Mouse (Mus musculus) liver, embryonic 15.5 days (tissue): ENCODE results near the gene Adat1. TPM values are rescaled to one million over a fixed set of nuclear protein-coding genes. Genes with fewer than 3 reads are reported as not detected.

Experiments used
- ATAC-seq: fragments of 200-750 bp; cut with Nextera tagmentation; 2 replicates; pipeline ENCODE4 v1.8.0; 2017; ENCODE audit warnings: moderate number of reproducible peaks, mild to moderate bottlenecking, moderate library complexity; ENCODE audit not compliant: insufficient read depth
- H3K27ac ChIP-seq: fragments of 300-500 bp; sonication (generic); replicated peaks from 2 replicates; pipeline ENCODE4 v1.5.1; 2015; ENCODE audit warnings: mild to moderate bottlenecking, inconsistent platforms
- H3K27me3 ChIP-seq: fragments of 300-500 bp; sonication (generic); 2 replicates; pipeline ENCODE4 v1.6.1; 2015; ENCODE audit warnings: mild to moderate bottlenecking, inconsistent platforms
- H3K36me3 ChIP-seq: fragments of 300-500 bp; sonication (generic); replicated peaks from 2 replicates; pipeline ENCODE4 v1.6.1; 2015; ENCODE audit warnings: moderate library complexity, mild to moderate bottlenecking, inconsistent platforms
- H3K4me1 ChIP-seq: fragments of 300-500 bp; sonication (generic); replicated peaks from 2 replicates; pipeline ENCODE4 v1.6.1; 2015; ENCODE audit warnings: inconsistent platforms
- H3K4me2 ChIP-seq: fragments of 300-500 bp; sonication (generic); 2 replicates; pipeline ENCODE4 v1.6.1; 2015; ENCODE audit warnings: moderate library complexity, mild to moderate bottlenecking, inconsistent platforms
- H3K4me3 ChIP-seq: fragments of 300-500 bp; sonication (generic); replicated peaks from 2 replicates; pipeline ENCODE4 v1.5.1; 2015; ENCODE audit warnings: mild to moderate bottlenecking, inconsistent platforms
- H3K9ac ChIP-seq: fragments of 300-500 bp; sonication (generic); 2 replicates; pipeline ENCODE4 v1.6.1; 2015; ENCODE audit warnings: moderate library complexity, mild to moderate bottlenecking, inconsistent platforms
- H3K9me3 ChIP-seq: fragments of 300-500 bp; sonication (generic); replicated peaks from 2 replicates; pipeline ENCODE4 v1.6.1; 2016; ENCODE audit warnings: inconsistent platforms
- WGBS: fragments of 180-500 bp; shearing (Covaris S2); methylation state at CpG from one replicate; pipeline ENCODE4 v1.1.7; 2015; ENCODE audit warnings: mixed read lengths; ENCODE audit not compliant: insufficient replicate concordance; 5-methylcytosine and 5-hydroxymethylcytosine counted together
- polyA plus RNA-seq: library from polyadenylated mRNA; unstranded; fragments of >200 nt; fragmentation: Nextera tagmentation; extraction: Ambion mirVana; gene quantifications from 2 replicates; pipeline ENCODE4 v1.2.1, GENCODE M21; 2015

Gene Adat1
- polyA plus RNA-seq, 1 experiment from 2014 or later: 2.8 TPM

- H3K9me3 ChIP-seq: no peaks in the 10 kb centered on the region
- no peak overlapping the region for H3K4me3 ChIP-seq
- WGBS: 63% methylated on average over 2 of the region's 2 CpGs
- peaks cover 7% of the 10 kb centered on the region for H3K4me1 ChIP-seq
- no peak overlapping the region for H3K27ac ChIP-seq
- no peak overlapping the region for H3K9ac ChIP-seq
- ATAC-seq: no peak
- no peak overlapping the region for H3K4me2 ChIP-seq
- no peaks in the 10 kb centered on the region for H3K36me3 ChIP-seq
- no peaks in the 10 kb centered on the region for H3K27me3 ChIP-seq
These were observed 72.4 kb downstream of the Adat1 start for GRCm38 (mm10) chr8:111919663-111920062.

Other genes starting within 250 kb of the Adat1 start
- 7.8 and 10.2 TPM in 2 replicates for gene Bcar1, start 248.5 kb downstream of the Adat1 start, polyA plus RNA-seq
- gene Cfdp1, start 138.0 kb downstream of the Adat1 start, polyA plus RNA-seq: 64.2 and 72.5 TPM in 2 replicates
- 3.6 and 4.4 TPM in 2 replicates for gene Tmem170, start 115.6 kb downstream of the Adat1 start, polyA plus RNA-seq
- 0.05 and 0.14 TPM in 2 replicates for gene Chst5, start 81.9 kb downstream of the Adat1 start, polyA plus RNA-seq
- 1.9 and 2.1 TPM in 2 replicates for gene Tmem231, start 58.4 kb downstream of the Adat1 start, polyA plus RNA-seq
- gene Gabarapl2, start 51.6 kb downstream of the Adat1 start, polyA plus RNA-seq: 182 and 198 TPM in 2 replicates
- gene Kars, start 19.0 kb upstream of the Adat1 start, polyA plus RNA-seq: 75.9 and 78.4 TPM in 2 replicates
- gene Terf2ip, start 19.1 kb upstream of the Adat1 start, polyA plus RNA-seq: 5.9 and 6.0 TPM in 2 replicates
- gene Gm6793, start 22.7 kb upstream of the Adat1 start, polyA plus RNA-seq: 0.14 and 0.31 TPM in 2 replicates